Comparison of ENCODE assay signal across 16 mouse cellular contexts in genomic region chr5:28397344-28397743, GRCm38 (mm10).
"Had no signal": no experiment of that assay in that cellular context is flagged by ENCODE, and none has a peak within 500 bp of the region (broad histone marks: within the 10 kb centered on the region; RNA-seq: fewer than 3 reads in every experiment).

No protein-coding gene starts in this region.

- DNase-seq: kidney, postnatal 10 days; kidney, postnatal 36 days; layer of hippocampus, postnatal 36 days; liver, embryonic 13.5 days; lung, adult 2 months; lung, postnatal 14 days; lung, postnatal 4 days; thymus, adult 2 months; thymus, postnatal 14 days; thymus, postnatal 4 days had no signal

- H3K4me1 ChIP-seq: liver, embryonic 13.5 days; midbrain, embryonic 12.5 days; midbrain, embryonic 15.5 days had no signal

- H3K27me3 ChIP-seq: kidney, embryonic 15.5 days; liver, embryonic 13.5 days; midbrain, embryonic 12.5 days; midbrain, embryonic 15.5 days; neural tube, embryonic 13.5 days had no signal

- H3K9me3 ChIP-seq: kidney, embryonic 15.5 days; liver, embryonic 13.5 days; midbrain, embryonic 12.5 days; midbrain, embryonic 15.5 days; neural tube, embryonic 13.5 days had no signal

- H3K27ac ChIP-seq: kidney, embryonic 15.5 days; left cerebral cortex, adult 2 months; liver, embryonic 13.5 days; midbrain, embryonic 12.5 days; midbrain, embryonic 15.5 days; neural tube, embryonic 13.5 days; stomach, postnatal 0 days had no signal

- H3K4me3 ChIP-seq: kidney, embryonic 15.5 days; left cerebral cortex, adult 2 months; liver, embryonic 13.5 days; midbrain, embryonic 12.5 days; midbrain, embryonic 15.5 days; neural tube, embryonic 13.5 days had no signal
